Mouse (Mus musculus) layer of hippocampus, adult 8-10 months (tissue): ENCODE measurements around the gene Mras. TPM values are rescaled to one million over a fixed set of nuclear protein-coding genes. Genes with fewer than 3 reads are reported as not detected.

Experiments used
- DNase-seq, 2 experiments: peaks; one replicate each; pipeline ENCODE4 v3.0.0; 2022; ENCODE audit warnings: low spot score in 2 of 2
- total RNA-seq, 4 experiments: library from RNA; stranded (reverse); gene quantifications; 2 replicates each; pipeline ENCODE4 v1.2.4; 2022

Gene Mras
- total RNA-seq, 4 experiments from 2014 or later = 133 to 164 (median 142) TPM

- no peak for DNase-seq
Observed at GRCm38 (mm10) chr9:99441647-99442433, 4.7 kb upstream of the Mras start.

GRCm38 (mm10) chr9:99440941-99441340 lies 3.8 kb upstream of the Mras start:
- DNase-seq = peak in 1 of 2 experiments; percentile 61

- DNase-seq = no peak
Observed at GRCm38 (mm10) chr9:99439064-99439463, 1.9 kb upstream of the Mras start.

- DNase-seq = no peak
Observed at GRCm38 (mm10) chr9:99437781-99438565, 792 bp upstream of the Mras start.

GRCm38 (mm10) chr9:99436182-99437030 lies 775 bp downstream of the Mras start:
- DNase-seq = peak in 1 of 2 experiments; percentile 72

- peak in 1 of 2 experiments; percentile 49 for DNase-seq
Observed at GRCm38 (mm10) chr9:99435619-99436181, 1.5 kb downstream of the Mras start.

- DNase-seq = peak in 1 of 2 experiments; percentile 54
Observed at GRCm38 (mm10) chr9:99434892-99435618, 2.1 kb downstream of the Mras start.

GRCm38 (mm10) chr9:99432478-99432877 lies 4.7 kb downstream of the Mras start:
- no peak for DNase-seq

GRCm38 (mm10) chr9:99431963-99432362 lies 5.2 kb downstream of the Mras start:
- DNase-seq = no peak

GRCm38 (mm10) chr9:99431346-99431745 lies 5.8 kb downstream of the Mras start:
- peak in 1 of 2 experiments; percentile 47 for DNase-seq

- no peak for DNase-seq
Observed at GRCm38 (mm10) chr9:99430806-99431205, 6.4 kb downstream of the Mras start.

- no peak for DNase-seq
Observed at GRCm38 (mm10) chr9:99429845-99430244, 7.3 kb downstream of the Mras start.

- DNase-seq = no peak
Observed at GRCm38 (mm10) chr9:99428601-99429331, 8.4 kb downstream of the Mras start.

GRCm38 (mm10) chr9:99425262-99425661 lies 11.9 kb downstream of the Mras start:
- DNase-seq = no peak

GRCm38 (mm10) chr9:99424574-99424863 lies 12.7 kb downstream of the Mras start:
- no peak for DNase-seq

GRCm38 (mm10) chr9:99423692-99424573 lies 13.2 kb downstream of the Mras start:
- no peak for DNase-seq

- no peak for DNase-seq
Observed at GRCm38 (mm10) chr9:99421914-99422313, 15.3 kb downstream of the Mras start.

- no peak for DNase-seq
Observed at GRCm38 (mm10) chr9:99419951-99420701, 17.1 kb downstream of the Mras start.
